Mouse (Mus musculus) stomach, postnatal 0 days (tissue): ENCODE results near the gene B4galt1.

Experiments used
- CTCF ChIP-seq: IDR thresholded peaks from 2 replicates; pipeline ENCODE4 v1.5.1; 2016; ENCODE audit warnings: antibody characterized with exemption, low read depth, mild to moderate bottlenecking, moderate library complexity
- EP300 ChIP-seq: optimal IDR thresholded peaks from 2 replicates; pipeline ENCODE3; 2016; ENCODE audit warnings: antibody characterized with exemption

DNA sequence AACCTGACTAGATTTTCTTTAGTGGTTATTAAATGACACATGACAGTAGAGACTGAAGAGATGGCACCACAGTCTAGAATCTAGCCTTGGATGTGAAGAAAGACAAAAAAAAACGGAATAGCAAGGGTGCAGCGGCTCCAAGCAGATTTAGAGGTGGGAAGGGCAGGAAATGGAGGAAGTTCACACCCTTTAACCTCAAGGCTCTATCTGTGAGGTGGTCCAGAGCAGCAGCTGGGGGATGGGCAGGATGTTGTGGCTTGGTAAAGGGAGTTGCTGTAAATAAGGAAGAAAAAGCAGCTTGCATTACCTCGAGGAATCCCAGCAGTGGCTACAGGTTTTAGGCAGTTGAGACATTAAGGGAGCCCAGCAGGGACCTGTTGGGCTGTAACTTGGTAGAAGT, 72.7 kb downstream of the B4galt1 start:
- no peak for TF ChIP-seq CTCF
- TF ChIP-seq EP300, result no peak
